Mouse (Mus musculus) myocyte (in vitro differentiated cells): ENCODE data around the gene Aqp12. TPM values are rescaled to one million over a fixed set of nuclear protein-coding genes. Genes with fewer than 3 reads are reported as not detected.

Source experiments
- H3K27me3 ChIP-seq: one replicate; pipeline ENCODE4 v1.6.1; 2011; ENCODE audit not compliant: control insufficient read depth, insufficient read depth, insufficient read length
- H3K36me3 ChIP-seq: one replicate; pipeline ENCODE4 v1.6.1; 2011; ENCODE audit not compliant: control insufficient read depth, insufficient read depth
- H3K4me2 ChIP-seq: one replicate; pipeline ENCODE4 v1.6.1; 2011; ENCODE audit warnings: low read depth, control low read depth
- H3K4me3 ChIP-seq: one replicate; pipeline ENCODE4 v1.5.1; 2011; ENCODE audit warnings: mild to moderate bottlenecking, control low read depth, moderate library complexity
- H3K79me2 ChIP-seq: one replicate; pipeline ENCODE4 v1.6.1; 2011; ENCODE audit not compliant: control insufficient read depth, insufficient read depth
- H3ac ChIP-seq: one replicate; pipeline ENCODE4 v1.6.1; 2011; ENCODE audit not compliant: control insufficient read depth, insufficient read length
- CEBPB ChIP-seq: IDR thresholded peaks from 2 replicates; pipeline ENCODE4 v1.6.1; 2011; ENCODE audit warnings: mild to moderate bottlenecking, moderate library complexity; ENCODE audit not compliant: poor library complexity, insufficient read depth, severe bottlenecking
- E2F4 ChIP-seq: IDR thresholded peaks from one replicate; pipeline ENCODE4 v1.6.1; 2011; ENCODE audit warnings: mild to moderate bottlenecking, control low read depth, moderate library complexity; ENCODE audit not compliant: insufficient read depth
- MAX ChIP-seq: IDR thresholded peaks from one replicate; pipeline ENCODE4 v1.6.1; 2011; ENCODE audit warnings: low read depth, mild to moderate bottlenecking, control low read depth
- MYOD1 ChIP-seq, 3 experiments: IDR thresholded peaks; one replicate each; pipeline ENCODE4 v1.6.1; 2011; ENCODE audit warnings: control low read depth in 2 of 3, low read depth in 2 of 3, mild to moderate bottlenecking in 2 of 3, moderate library complexity in 1 of 3; ENCODE audit not compliant: insufficient read length in 2 of 3, control insufficient read depth in 1 of 3
- MYOG ChIP-seq, 3 experiments: IDR thresholded peaks; one replicate each; pipeline ENCODE4 v1.6.1; 2011; ENCODE audit warnings: control low read depth in 2 of 3, low read depth in 2 of 3, mild to moderate bottlenecking in 2 of 3; ENCODE audit not compliant: insufficient read length in 2 of 3, control insufficient read depth in 1 of 3, insufficient read depth in 1 of 3
- POLR2A ChIP-seq: IDR thresholded peaks from one replicate; pipeline ENCODE4 v1.6.1; 2011; ENCODE audit warnings: low read depth, mild to moderate bottlenecking, control low read depth, moderate library complexity; ENCODE audit not compliant: insufficient read length
- POLR2AphosphoS2 ChIP-seq: IDR thresholded peaks from one replicate; pipeline ENCODE4 v1.6.1; 2011; ENCODE audit warnings: low read depth, control low read depth; ENCODE audit not compliant: insufficient read length
- REST ChIP-seq: IDR thresholded peaks from one replicate; pipeline ENCODE4 v1.6.1; 2011; ENCODE audit warnings: mild to moderate bottlenecking, control low read depth, moderate library complexity; ENCODE audit not compliant: insufficient read depth, insufficient read length
- SRF ChIP-seq: IDR thresholded peaks from one replicate; pipeline ENCODE4 v1.6.1; 2011; ENCODE audit warnings: low read depth; ENCODE audit not compliant: control insufficient read depth, insufficient read length
- TCF12 ChIP-seq: IDR thresholded peaks from one replicate; pipeline ENCODE4 v1.6.1; 2011; ENCODE audit warnings: mild to moderate bottlenecking, control low read depth; ENCODE audit not compliant: poor library complexity, insufficient read depth, severe bottlenecking
- TCF3 ChIP-seq: IDR thresholded peaks from one replicate; pipeline ENCODE4 v1.6.1; 2011; ENCODE audit warnings: low read depth, control low read depth; ENCODE audit not compliant: insufficient read length
- USF1 ChIP-seq: IDR thresholded peaks from one replicate; pipeline ENCODE4 v1.6.1; 2011; ENCODE audit warnings: low read depth, mild to moderate bottlenecking, control low read depth, moderate library complexity
- polyA plus RNA-seq: library from polyadenylated mRNA; unstranded; fragments of >200 nt; fragmentation: generic; extraction: Trizol; gene quantifications from one replicate; pipeline ENCODE4 v1.2.1, GENCODE M21; 2012; ENCODE audit warnings: missing spikeins

Gene Aqp12
- polyA plus RNA-seq, 1 experiment = not detected

- peaks cover 5% of the 10 kb centered on the region for H3K27me3 ChIP-seq
- TF ChIP-seq CEBPB = no peak
- no peak for TF ChIP-seq POLR2AphosphoS2
- TF ChIP-seq SRF = no peak
- TF ChIP-seq TCF12 = no peak
- no peak for TF ChIP-seq USF1
- no peak for TF ChIP-seq POLR2A
- TF ChIP-seq E2F4 = no peak
- no peak overlapping the region for H3K4me2 ChIP-seq
- no peaks in the 10 kb centered on the region for H3K79me2 ChIP-seq
- no peaks in the 10 kb centered on the region for H3K36me3 ChIP-seq
- H3ac ChIP-seq = no peak overlapping the region
- H3K4me3 ChIP-seq = no peak overlapping the region
Measured at GRCm38 (mm10) chr1:93033989-93034388, 27.9 kb downstream of the Aqp12 start.

- H3K79me2 ChIP-seq = no peaks in the 10 kb centered on the region
- TF ChIP-seq TCF12 (no peak), MYOG (IDR thresholded peaks at IDR 0.05; ENCODE audit: control insufficient read depth in 1 of 3, insufficient read depth in 1 of 3, insufficient read length in 2 of 3, low read depth in 2 of 3) (no peak), POLR2AphosphoS2 (no peak), USF1 (no peak), MYOD1 (IDR thresholded peaks at IDR 0.05; ENCODE audit: control insufficient read depth in 1 of 3, insufficient read length in 2 of 3, low read depth in 2 of 3) (no peak), E2F4 (no peak), MAX (no peak), POLR2A (no peak)
- no peak overlapping the region for H3ac ChIP-seq
- no peak overlapping the region for H3K4me2 ChIP-seq
- H3K4me3 ChIP-seq = no peak overlapping the region
- no peaks in the 10 kb centered on the region for H3K36me3 ChIP-seq
- peaks cover 5% of the 10 kb centered on the region for H3K27me3 ChIP-seq
Measured at GRCm38 (mm10) chr1:93035981-93036380, 29.8 kb downstream of the Aqp12 start.

- peaks cover 16% of the 10 kb centered on the region for H3K27me3 ChIP-seq
- H3ac ChIP-seq = no peak overlapping the region
- no peaks in the 10 kb centered on the region for H3K79me2 ChIP-seq
- TF ChIP-seq CEBPB (no peak), REST (no peak), TCF3 (no peak), TCF12 (no peak), MYOG (IDR thresholded peaks at IDR 0.05; ENCODE audit: control insufficient read depth in 1 of 3, insufficient read depth in 1 of 3, insufficient read length in 2 of 3, low read depth in 2 of 3) (no peak), SRF (no peak), MAX (no peak), MYOD1 (IDR thresholded peaks at IDR 0.05; ENCODE audit: control insufficient read depth in 1 of 3, insufficient read length in 2 of 3, low read depth in 2 of 3) (no peak), POLR2A (no peak), USF1 (no peak), E2F4 (no peak), POLR2AphosphoS2 (no peak)
- H3K4me2 ChIP-seq = no peak overlapping the region
- no peaks in the 10 kb centered on the region for H3K36me3 ChIP-seq
- no peak overlapping the region for H3K4me3 ChIP-seq
Measured at GRCm38 (mm10) chr1:93046153-93046789, 40.1 kb downstream of the Aqp12 start.

GRCm38 (mm10) chr1:93050071-93050470 is 43.9 kb downstream of the Aqp12 start:
- no peak for TF ChIP-seq TCF3
- TF ChIP-seq TCF12 = no peak
- no peak for TF ChIP-seq CEBPB
- TF ChIP-seq SRF = no peak
- TF ChIP-seq MAX = no peak
- TF ChIP-seq USF1 = no peak
- no peak for TF ChIP-seq POLR2AphosphoS2
- TF ChIP-seq MYOG (IDR thresholded peaks at IDR 0.05; ENCODE audit: control insufficient read depth in 1 of 3, insufficient read depth in 1 of 3, insufficient read length in 2 of 3, low read depth in 2 of 3) = no peak
- no peak for TF ChIP-seq MYOD1 (IDR thresholded peaks at IDR 0.05; ENCODE audit: control insufficient read depth in 1 of 3, insufficient read length in 2 of 3, low read depth in 2 of 3)
- no peak for TF ChIP-seq E2F4
- TF ChIP-seq POLR2A = no peak
- TF ChIP-seq REST = no peak

GRCm38 (mm10) chr1:93051124-93051833 is 45.1 kb downstream of the Aqp12 start:
- H3K27me3 ChIP-seq = peaks cover 18% of the 10 kb centered on the region
- no peak overlapping the region for H3K4me3 ChIP-seq
- no peak for TF ChIP-seq MAX
- TF ChIP-seq REST = no peak
- TF ChIP-seq TCF3 = no peak
- H3K79me2 ChIP-seq = no peaks in the 10 kb centered on the region
- H3K4me2 ChIP-seq = no peak overlapping the region
- no peaks in the 10 kb centered on the region for H3K36me3 ChIP-seq
- no peak overlapping the region for H3ac ChIP-seq

More at GRCm38 (mm10) chr1:93050071-93050470, 43.9 kb downstream of the Aqp12 start:
- Histone ChIP-seq H3K27me3 (peaks cover 18% of the 10 kb centered on the region), H3K4me2 (no peak overlapping the region), H3K4me3 (no peak overlapping the region), H3K36me3 (no peaks in the 10 kb centered on the region), H3K79me2 (no peaks in the 10 kb centered on the region), H3ac (no peak overlapping the region)

Other genes with a start within 250 kb of the Aqp12 start
- 930 TPM for gene Gpc1, start 174.7 kb upstream of the Aqp12 start, polyA plus RNA-seq
- 2.4 TPM for gene Ankmy1, start 103.4 kb upstream of the Aqp12 start, polyA plus RNA-seq
- 40.9 TPM for gene Dusp28, start 99.4 kb upstream of the Aqp12 start, polyA plus RNA-seq
- 48.6 TPM for gene Rnpepl1, start 95.6 kb upstream of the Aqp12 start, polyA plus RNA-seq
- 23.6 TPM for gene Capn10, start 72.0 kb upstream of the Aqp12 start, polyA plus RNA-seq
- 1.0 TPM for gene Gpr35, start 55.5 kb upstream of the Aqp12 start, polyA plus RNA-seq
- gene Kif1a, start 95.6 kb downstream of the Aqp12 start, polyA plus RNA-seq = 0.95 TPM
- gene Agxt, start 128.9 kb downstream of the Aqp12 start, polyA plus RNA-seq = not detected
- gene 2310007B03Rik, start 154.6 kb downstream of the Aqp12 start, polyA plus RNA-seq = 0.06 TPM
- not detected for gene Crocc2, start 162.4 kb downstream of the Aqp12 start, polyA plus RNA-seq
- gene Sned1, start 229.5 kb downstream of the Aqp12 start, polyA plus RNA-seq = 0.20 TPM